Mouse (Mus musculus) yolk sac, embryonic 10.5 days (tissue): ENCODE measurements at regions not wholly inside any gene's neighbourhood (a gene's known extent, or its start where the extent isn't known, plus 50 kb on each side); places are given as distances from the start of the nearest gene placed in this dataset.
A peak's percentile ranks its signal among the peaks of the same experiment; 100 is the strongest.

Source experiments
- DNase-seq: peaks from one replicate; pipeline ENCODE4 v3.0.0-alpha.2; 2017; ENCODE audit warnings: low spot score

GRCm38 (mm10) chr2:117968731-117969130 lies 142.9 kb upstream of the Thbs1 start:
- no peak for DNase-seq

GRCm38 (mm10) chr2:117970631-117971030 lies 141.0 kb upstream of the Thbs1 start:
- DNase-seq, result no peak

DNA sequence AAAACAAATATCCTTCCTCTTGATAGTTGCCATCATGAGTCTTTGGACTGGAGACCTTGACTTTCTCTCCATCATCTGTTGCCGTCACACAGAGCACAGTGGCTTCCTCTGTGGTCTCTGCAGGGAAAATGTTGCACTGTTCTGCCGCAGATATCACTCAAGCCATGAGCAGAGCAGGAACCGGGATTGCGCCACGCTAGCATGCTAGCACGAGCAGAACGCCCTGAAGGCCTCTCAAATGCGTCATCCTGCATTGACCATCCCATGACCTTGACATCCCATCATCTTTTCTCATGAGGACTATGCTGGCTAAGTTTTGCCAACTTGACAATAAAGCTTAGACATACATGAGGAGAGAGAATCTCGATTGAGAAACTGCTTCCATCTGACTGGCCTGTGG lies 134.6 kb upstream of the Thbs1 start:
- DNase-seq, result no peak

GRCm38 (mm10) chr2:117980856-117981255 lies 130.8 kb upstream of the Thbs1 start:
- no peak for DNase-seq

- no peak for DNase-seq
These were observed 127.1 kb upstream of the Thbs1 start for GRCm38 (mm10) chr2:117984569-117984968.

DNA sequence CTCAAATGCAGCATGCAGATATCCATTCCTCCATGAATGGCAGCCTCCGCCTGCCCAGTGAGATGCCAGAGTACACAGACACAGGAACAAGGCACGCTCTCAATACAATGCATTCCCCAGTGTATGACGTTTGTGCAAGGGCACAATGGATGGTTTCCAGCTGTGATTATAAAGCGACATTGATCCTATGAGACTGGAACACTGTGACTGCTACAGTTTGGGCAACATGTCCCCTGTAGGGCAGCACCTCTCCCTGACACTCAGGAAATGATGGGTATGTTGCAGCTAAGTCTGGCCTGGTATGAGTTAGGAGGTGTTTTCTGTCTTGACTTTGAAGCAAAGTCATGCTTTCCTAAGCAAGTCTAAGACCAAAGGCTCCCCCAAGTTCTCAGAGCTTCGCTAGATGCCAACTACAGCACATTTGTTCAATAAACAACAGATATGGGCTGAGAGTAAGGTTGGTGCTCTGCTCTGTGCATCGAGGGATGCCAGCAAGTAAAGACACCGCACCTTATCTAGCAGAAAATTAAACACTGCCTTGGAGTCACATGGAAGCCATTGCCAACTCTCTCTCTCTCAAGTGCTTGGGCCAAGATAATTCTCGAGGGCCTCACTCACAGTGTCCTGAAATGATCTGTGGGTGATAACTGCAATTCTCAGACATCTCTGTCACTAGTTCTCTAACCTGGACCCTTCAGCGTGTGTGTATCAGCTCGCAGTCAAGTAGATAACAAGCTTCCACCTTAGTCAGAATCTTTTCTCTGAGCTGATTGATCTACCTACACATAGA lies 124.1 kb upstream of the Thbs1 start:
- no peak for DNase-seq

DNA sequence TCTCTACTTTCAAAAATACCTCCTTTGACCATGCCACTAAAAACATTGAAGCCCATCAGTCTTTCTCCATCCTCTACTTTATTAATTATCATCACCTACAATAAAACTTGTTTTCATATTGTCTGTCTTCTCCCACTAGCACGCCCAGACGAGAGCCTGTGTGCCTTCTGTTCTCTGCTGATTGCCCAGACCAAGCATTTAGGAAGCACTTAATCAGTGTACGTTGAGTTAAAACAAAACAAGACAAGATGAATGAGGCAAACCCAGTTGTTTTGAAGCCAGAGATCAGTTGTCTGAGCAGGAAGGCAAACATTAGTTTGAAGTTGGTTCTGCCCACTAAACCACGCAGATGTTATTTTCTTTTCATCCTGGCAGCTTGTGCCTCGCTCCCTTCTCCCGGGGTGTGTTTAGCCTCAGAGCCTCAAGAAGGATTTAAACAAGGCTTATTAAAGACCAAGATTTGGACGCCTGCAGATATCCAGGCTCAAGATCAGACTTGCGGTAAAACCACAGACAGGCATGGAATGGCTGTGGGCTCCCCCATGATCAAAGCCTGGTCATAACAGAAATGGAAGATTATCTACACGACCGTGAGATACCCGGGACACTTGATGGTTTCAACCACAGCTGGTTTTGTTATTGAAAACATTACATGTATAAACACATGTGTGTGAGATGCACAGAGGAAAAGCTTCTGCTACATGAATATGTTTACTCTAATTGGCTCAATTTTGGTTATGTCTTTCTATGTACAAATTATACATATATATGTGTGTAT lies 123.1 kb upstream of the Thbs1 start:
- peak; percentile 2 for DNase-seq

DNA sequence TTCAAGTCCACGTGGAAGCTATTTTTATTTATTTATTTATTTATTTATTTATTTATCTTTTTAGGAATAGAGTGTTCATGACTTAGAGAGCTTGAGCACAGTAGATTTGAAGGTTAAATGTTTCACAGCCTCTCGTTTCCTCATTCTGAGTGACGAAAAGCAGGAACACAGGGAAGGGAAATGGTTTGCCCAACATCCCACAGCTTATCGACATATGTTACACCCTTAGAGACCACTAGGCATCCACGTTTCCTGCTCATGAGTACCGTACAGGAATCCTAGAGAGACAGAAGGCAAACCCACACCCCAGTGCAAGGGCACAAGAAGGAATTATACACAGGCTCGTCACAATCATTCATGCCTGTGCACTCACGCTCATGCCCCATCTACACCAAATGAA lies 122.5 kb upstream of the Thbs1 start:
- no peak for DNase-seq

DNA sequence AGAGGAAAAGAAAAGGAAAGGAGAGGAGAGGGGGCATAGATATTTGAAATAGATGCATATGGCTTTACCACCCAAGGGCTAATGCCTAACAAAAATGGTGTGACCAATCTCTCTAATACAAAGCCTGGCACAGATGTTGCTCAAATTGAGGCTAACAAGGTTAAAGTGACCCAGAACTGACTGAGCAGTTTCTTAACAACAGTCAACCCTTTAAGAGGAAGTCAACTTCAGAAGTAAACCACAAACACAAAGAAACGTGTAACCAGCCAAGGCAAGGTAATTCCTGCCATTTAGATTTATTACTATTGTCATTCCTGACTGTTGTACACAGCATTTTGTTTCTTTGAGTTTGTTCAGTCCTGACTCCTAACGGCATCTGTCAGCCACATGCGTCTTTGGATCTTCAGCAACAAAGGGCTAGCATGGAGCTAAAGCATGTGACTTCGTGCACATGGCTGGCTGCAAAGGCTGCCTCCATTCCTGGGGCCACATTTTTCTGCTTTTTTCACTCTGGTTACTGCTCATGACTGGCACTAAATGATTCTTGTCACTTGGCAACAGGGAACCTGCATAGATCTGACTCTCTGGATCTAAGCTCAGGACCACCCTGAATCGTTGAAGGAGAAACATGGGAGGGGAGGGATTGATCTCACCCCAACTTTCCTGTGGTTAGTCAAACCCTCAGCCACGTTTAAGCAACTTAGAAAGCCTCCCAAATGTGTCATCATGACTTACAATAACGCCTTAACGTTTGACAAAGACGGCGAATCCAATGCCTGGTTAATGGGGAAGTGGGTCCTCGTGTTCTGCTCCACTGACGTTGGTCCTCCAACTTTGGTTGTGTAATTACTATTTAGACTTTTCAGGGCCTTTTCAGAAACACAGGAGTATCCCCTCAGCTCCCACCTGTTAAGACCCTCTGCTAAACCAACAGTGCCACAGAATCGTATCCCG lies 115.3 kb upstream of the Thbs1 start:
- DNase-seq, result no peak

DNA sequence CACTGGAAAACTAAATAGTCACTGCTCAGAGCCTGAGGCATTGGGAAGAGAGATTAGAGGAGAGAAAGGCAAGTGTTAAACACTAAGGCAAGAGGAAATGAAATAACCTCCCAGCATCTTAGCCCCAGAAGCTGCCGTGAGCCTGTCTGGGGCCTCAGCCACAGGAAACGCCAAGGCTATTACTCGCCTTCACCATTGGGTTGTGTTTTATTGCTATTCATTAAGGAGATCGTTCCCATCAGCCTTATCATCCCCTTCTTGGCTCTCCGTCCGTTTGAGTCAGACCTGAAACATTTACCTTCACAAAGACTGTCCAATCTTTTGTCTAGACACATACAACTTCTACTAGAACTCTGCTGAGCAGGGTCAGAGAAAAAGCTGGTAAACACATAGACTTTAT lies 112.0 kb upstream of the Thbs1 start:
- no peak for DNase-seq

DNA sequence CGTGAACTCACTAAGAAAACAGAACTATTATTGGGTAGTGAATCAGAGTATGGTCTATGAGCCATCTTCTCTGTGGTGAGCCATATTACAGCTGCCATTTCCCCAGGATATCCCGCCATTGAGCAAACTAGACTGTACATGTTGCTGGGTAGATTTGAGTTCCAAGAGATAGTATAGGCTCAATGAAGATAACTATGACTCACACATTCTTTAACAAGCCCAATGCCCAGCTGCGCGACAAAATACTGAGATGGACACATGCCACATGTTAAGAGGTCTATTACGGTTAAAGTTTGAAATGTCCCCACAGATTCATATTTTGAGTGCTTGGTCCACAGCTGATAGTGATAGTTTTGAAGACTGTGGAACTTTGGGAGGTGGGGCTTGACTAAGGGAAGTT lies 107.5 kb upstream of the Thbs1 start:
- DNase-seq, result no peak

DNA sequence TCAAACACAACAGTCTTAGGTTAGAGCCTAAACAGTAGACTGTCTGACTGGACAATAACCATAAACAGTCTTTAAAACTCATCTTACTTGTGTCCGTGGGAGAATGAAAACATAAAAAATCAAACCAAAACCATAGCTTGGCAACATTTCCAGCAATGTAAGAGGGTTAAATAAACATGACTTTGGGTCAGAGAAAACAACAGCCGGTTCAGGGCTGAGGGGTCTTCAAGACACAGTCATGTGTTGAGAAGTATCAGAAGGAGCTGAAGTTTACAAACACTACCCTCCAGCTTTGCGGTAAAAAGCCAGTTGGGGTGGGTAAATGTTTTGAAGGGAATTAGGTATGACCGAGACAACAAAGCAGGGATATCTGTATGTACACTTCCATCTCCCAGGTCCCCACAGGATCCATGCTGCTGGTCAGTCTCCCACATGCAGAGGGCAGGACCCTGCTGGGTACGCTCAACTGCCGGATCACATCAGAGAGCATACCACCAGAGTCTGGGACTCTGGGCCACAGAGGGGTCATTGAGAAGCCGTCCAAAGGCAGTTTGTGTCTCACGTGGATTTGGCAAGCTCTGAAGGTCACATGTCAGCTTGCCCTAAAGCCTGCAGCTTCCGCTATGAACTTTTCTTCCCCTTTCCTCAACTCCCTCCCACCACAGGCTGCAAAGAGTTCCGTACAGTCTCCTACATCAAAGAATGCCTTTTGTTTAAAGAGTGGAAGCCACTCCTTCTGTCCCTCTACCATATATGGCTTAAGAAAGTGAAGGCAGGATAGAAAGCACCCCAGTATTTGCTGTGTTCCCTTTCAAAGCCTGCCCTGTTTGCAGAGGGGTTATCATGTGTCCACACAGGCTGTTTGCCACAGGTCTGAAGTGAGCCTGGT lies 103.9 kb upstream of the Thbs1 start:
- peak; percentile 3 for DNase-seq

DNA sequence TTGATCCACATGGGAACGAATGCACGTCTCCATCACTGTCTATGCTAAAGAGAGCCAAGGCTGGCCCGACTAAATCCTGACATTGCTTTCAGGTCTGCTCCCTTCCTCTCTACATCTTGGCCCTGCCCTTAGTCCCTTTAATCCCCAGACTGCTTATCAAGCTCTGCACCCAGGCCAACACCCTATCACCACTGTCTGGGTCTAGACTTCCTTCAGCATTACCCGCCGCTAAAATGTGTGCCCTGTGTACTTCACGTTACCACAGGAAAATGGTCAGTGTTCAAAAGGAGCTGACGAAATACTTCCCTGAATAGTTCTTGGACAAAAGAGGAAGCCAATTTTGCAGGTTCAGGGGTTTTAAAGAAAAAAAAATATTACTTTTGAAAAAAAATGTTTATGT lies 100.0 kb upstream of the Thbs1 start:
- DNase-seq, result no peak

- no peak for DNase-seq
These were observed 99.5 kb upstream of the Thbs1 start for GRCm38 (mm10) chr2:118012211-118012610.

DNA sequence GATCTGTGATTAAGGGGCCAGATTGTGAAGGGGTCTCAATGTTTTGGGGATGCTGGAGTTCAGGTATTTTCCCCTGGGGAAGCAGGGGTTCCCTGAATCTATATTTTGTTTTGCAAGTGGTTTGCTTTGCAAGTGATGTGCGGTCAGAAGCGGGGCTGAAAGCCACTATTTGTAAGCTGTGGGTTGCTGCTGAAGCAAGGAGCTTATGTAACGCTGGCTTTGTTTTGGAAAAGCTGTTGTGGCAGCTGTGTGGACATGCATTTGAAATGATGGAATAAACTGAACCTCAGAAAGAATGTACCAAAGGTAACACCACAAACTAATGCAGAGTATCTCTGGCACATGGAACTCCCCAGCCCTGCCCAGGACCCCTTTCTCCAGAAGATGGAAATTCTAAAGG lies 98.5 kb upstream of the Thbs1 start:
- no peak for DNase-seq

DNA sequence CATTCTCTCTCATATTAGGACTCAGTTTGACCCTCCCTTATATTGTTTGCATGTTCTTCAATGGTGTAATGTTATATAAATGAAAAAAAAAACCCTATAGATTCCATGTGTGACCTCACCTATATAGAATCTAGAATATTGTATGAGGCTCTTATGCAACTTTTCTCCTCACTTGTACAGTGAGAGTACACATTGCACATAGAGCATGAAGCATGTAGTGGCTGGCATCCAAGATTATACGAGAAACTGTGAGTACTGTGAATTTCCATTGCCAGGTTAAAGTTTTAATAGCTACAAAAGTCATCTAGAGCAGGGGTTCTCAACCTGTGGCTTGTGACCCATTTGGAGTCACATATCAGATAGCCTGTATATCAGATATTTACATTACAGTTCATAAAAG lies 96.5 kb upstream of the Thbs1 start:
- DNase-seq, result no peak

DNA sequence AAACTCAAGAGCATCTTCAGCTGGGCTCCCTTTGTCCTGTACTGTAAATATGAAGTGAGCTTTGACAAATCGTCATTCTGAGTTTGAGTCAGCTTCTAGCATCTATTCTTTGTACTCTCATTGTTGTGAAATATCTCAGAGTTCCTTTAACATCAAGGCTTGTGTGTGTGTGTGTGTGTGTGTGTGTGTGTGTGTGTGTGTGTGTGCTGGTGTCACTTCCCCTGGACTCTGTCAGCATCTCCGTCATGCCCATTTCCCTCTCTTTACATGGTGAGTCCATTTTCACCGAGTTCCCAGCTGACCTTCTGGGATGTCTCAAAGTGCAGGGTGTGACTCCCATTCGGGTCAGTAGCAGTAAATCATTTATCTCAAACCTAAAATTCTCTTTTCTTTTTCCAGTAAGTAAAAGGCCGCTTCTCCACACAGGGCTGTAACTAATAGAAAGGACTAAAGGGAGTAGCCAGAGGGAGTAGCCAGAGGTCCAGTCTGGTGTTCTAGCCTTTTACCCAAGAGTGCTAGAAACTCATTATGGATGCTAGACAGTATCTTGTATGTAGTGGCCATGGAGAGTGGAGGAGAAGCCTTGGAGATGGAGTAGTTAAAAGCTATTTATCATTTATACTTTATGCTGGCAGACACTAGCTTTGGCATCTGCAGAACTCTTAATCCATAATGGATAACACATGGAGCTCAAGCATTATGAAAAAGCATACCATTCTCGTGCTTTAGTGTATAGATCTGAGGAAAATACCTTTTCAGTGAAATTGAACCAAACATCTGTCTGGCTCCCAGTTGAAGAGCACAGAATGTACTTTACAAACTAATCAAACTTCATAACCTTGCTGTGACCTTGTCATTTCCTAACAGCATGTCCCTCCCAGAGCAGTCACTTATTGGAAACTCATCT lies 85.6 kb upstream of the Thbs1 start:
- DNase-seq, result no peak

GRCm38 (mm10) chr2:118028881-118029280 lies 82.8 kb upstream of the Thbs1 start:
- no peak for DNase-seq

GRCm38 (mm10) chr2:118029470-118030108 lies 82.1 kb upstream of the Thbs1 start:
- DNase-seq, result no peak

- DNase-seq, result no peak
These were observed 80.0 kb upstream of the Thbs1 start for GRCm38 (mm10) chr2:118031662-118032061.
